Mouse (Mus musculus) liver, adult 2 months (tissue): Measurements from ENCODE around the gene Zfp853. TPM values are rescaled to one million over a fixed set of nuclear protein-coding genes. Genes with fewer than 3 reads are reported as not detected.

Experiments
- DNase-seq: peaks from one replicate; pipeline ENCODE4 v3.0.0-alpha.2; 2011; ENCODE audit warnings: low read depth, low spot score; ENCODE audit errors: extremely low read depth
- H3K27ac ChIP-seq: fragments of 200-500 bp; replicated peaks from 2 replicates; pipeline ENCODE4 v1.5.1; 2012; ENCODE audit warnings: low read depth, mild to moderate bottlenecking, control low read depth, inconsistent platforms, low read length; ENCODE audit not compliant: insufficient read depth
- H3K27me3 ChIP-seq: fragments of 200-500 bp; 2 replicates; pipeline ENCODE4 v1.6.1; 2012; ENCODE audit warnings: mild to moderate bottlenecking, moderate library complexity, low read length, inconsistent platforms; ENCODE audit not compliant: control insufficient read depth, insufficient read depth
- H3K36me3 ChIP-seq: fragments of 200-500 bp; 2 replicates; pipeline ENCODE4 v1.6.1; 2012; ENCODE audit warnings: low read length, inconsistent platforms; ENCODE audit not compliant: control insufficient read depth, insufficient read depth
- H3K4me1 ChIP-seq: fragments of 200-500 bp; 2 replicates; pipeline ENCODE4 v1.6.1; 2011; ENCODE audit warnings: low read length; ENCODE audit not compliant: control insufficient read depth, insufficient read depth
- H3K4me3 ChIP-seq: fragments of 200-500 bp; 2 replicates; pipeline ENCODE4 v1.5.1; 2011; ENCODE audit warnings: low read depth, mild to moderate bottlenecking, control low read depth, low read length, moderate library complexity; ENCODE audit not compliant: insufficient read depth
- H3K79me2 ChIP-seq: fragments of 200-500 bp; 2 replicates; pipeline ENCODE4 v1.6.1; 2012; ENCODE audit warnings: inconsistent platforms, mild to moderate bottlenecking, low read length, moderate library complexity; ENCODE audit not compliant: control insufficient read depth, insufficient read depth
- H3K9ac ChIP-seq: fragments of 200-500 bp; 2 replicates; pipeline ENCODE4 v1.6.1; 2012; ENCODE audit warnings: low read depth, mild to moderate bottlenecking, control low read depth, inconsistent platforms, low read length
- CTCF ChIP-seq: fragments of 200-500 bp; IDR thresholded peaks from 2 replicates; pipeline ENCODE4 v1.5.1; 2011; ENCODE audit warnings: low read depth, low read length, control low read depth
- POLR2A ChIP-seq: fragments of 200-500 bp; IDR thresholded peaks from 2 replicates; pipeline ENCODE4 v1.6.1; 2011; ENCODE audit warnings: low read length, control low read depth; ENCODE audit not compliant: insufficient read depth; ENCODE audit errors: extremely low read depth
- WGBS: fragments of 180-500 bp; shearing (Covaris S2); methylation state at CpG from one replicate; pipeline ENCODE4 v1.1.7; 2018; 5-methylcytosine and 5-hydroxymethylcytosine counted together
- polyA plus RNA-seq: library from polyadenylated mRNA; depleted of rRNA; stranded (reverse); fragments of >200 nt; gene quantifications from 2 replicates; pipeline ENCODE4 v1.2.3, GENCODE M21; 2012; rRNA removed
- total RNA-seq: library from RNA; depleted of rRNA; stranded (reverse); fragments of >200 nt; gene quantifications from 2 replicates; pipeline ENCODE4 v1.2.3, GENCODE M21; 2014; rRNA removed

Gene Zfp853
- total and polyA plus RNA-seq, 2 experiments: 0.07 to 0.28 TPM

DNA sequence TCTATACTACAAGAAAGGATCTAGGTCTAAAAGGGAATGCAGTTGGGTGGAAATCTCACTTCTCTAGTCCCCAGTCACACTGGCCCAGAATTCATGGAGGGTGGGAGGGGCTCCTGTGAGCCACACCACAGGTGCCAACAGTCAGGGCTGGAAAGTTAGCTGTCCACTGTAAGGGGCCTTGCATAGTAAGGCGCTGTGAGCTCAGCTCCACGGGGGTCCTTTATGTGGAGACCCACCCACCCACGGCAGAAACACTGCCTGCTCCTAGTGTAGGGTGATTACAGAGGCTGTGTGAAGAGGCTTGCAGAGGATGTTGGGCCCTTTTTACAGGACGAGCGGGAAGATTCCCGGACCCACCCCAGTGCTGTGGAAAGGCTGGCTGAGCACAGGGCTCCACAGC, 41.4 kb downstream of the Zfp853 start:
- WGBS: 72% methylated on average over 6 of the region's 6 CpGs
- H3K79me2 ChIP-seq: no peaks in the 10 kb centered on the region
- H3K27ac ChIP-seq: no peak overlapping the region
- no peak overlapping the region for H3K9ac ChIP-seq
- no peak for DNase-seq
- no peak overlapping the region for H3K4me3 ChIP-seq
- H3K27me3 ChIP-seq: peaks cover 17% of the 10 kb centered on the region
- peaks cover 2% of the 10 kb centered on the region; the same call in 1 of the 2 replicates for H3K36me3 ChIP-seq
- TF ChIP-seq POLR2A (no peak), CTCF (no peak)
- H3K4me1 ChIP-seq: no peaks in the 10 kb centered on the region

DNA sequence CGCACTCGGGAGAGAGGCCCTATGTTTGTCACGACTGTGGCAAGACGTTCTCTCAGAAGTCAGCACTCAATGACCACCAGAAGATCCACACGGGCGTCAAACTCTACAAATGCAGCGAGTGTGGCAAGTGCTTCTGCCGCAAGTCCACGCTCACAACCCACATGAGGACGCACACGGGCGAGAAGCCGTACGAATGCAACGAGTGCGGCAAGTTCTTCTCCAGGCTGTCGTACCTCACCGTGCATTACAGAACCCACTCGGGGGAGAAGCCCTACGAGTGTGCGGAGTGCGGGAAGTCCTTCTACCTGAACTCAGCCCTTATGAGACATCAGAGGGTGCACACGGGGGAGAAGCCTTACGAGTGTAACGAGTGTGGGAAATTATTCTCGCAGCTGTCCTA, 48.5 kb downstream of the Zfp853 start:
- H3K9ac ChIP-seq: no peak overlapping the region
- WGBS: 97% methylated on average over 26 of the region's 26 CpGs
- TF ChIP-seq CTCF: no peak
- no peak for TF ChIP-seq POLR2A
- H3K36me3 ChIP-seq: peaks cover 66% of the 10 kb centered on the region
- no peak for DNase-seq
- H3K4me1 ChIP-seq: no peaks in the 10 kb centered on the region
- no peaks in the 10 kb centered on the region for H3K27me3 ChIP-seq
- no peak overlapping the region for H3K27ac ChIP-seq
- no peak overlapping the region for H3K4me3 ChIP-seq
- no peaks in the 10 kb centered on the region for H3K79me2 ChIP-seq

Other genes with a start within 250 kb of the Zfp853 start
- 10.8 and 11.5 TPM in 2 replicates for gene Rnf216, start 180.6 kb downstream of the Zfp853 start, total RNA-seq
- gene Rnf216, start 180.6 kb downstream of the Zfp853 start, polyA plus RNA-seq: 10.4 and 12.1 TPM in 2 replicates
- not detected in 2 replicates for gene Olfr718-ps1, start 146.0 kb downstream of the Zfp853 start, total RNA-seq
- not detected in 2 replicates for gene Olfr718-ps1, start 146.0 kb downstream of the Zfp853 start, polyA plus RNA-seq
- 3.1 and 4.6 TPM in 2 replicates for gene Rbak, start 112.8 kb downstream of the Zfp853 start, total RNA-seq
- 0.82 and 1.2 TPM in 2 replicates for gene Rbak, start 112.8 kb downstream of the Zfp853 start, polyA plus RNA-seq
- gene Spdye4b, start 112.6 kb downstream of the Zfp853 start, total RNA-seq: not detected in 2 replicates
- not detected in 2 replicates for gene Spdye4b, start 112.6 kb downstream of the Zfp853 start, polyA plus RNA-seq
- gene Spdye4a, start 66.7 kb downstream of the Zfp853 start, total RNA-seq: not detected in 2 replicates
- not detected in 2 replicates for gene Spdye4a, start 66.7 kb downstream of the Zfp853 start, polyA plus RNA-seq
- 6.4 and 7.2 TPM in 2 replicates for gene Zfp12, start 58.5 kb downstream of the Zfp853 start, total RNA-seq
- 3.7 and 4.6 TPM in 2 replicates for gene Zfp12, start 58.5 kb downstream of the Zfp853 start, polyA plus RNA-seq
- gene Zfp316, start 23.6 kb downstream of the Zfp853 start, total RNA-seq: 1.9 and 2.4 TPM in 2 replicates
- 1.9 and 2.3 TPM in 2 replicates for gene Zfp316, start 23.6 kb downstream of the Zfp853 start, polyA plus RNA-seq
- gene E130309D02Rik, start 21.7 kb upstream of the Zfp853 start, total RNA-seq: 4.3 and 6.8 TPM in 2 replicates
- gene E130309D02Rik, start 21.7 kb upstream of the Zfp853 start, polyA plus RNA-seq: 12.8 and 14.8 TPM in 2 replicates
- 13.0 and 14.0 TPM in 2 replicates for gene Zdhhc4, start 35.6 kb upstream of the Zfp853 start, total RNA-seq
- gene Zdhhc4, start 35.6 kb upstream of the Zfp853 start, polyA plus RNA-seq: 37.9 and 42.5 TPM in 2 replicates
- not detected in 2 replicates for gene Grid2ip, start 63.7 kb upstream of the Zfp853 start, total RNA-seq
- gene Grid2ip, start 63.7 kb upstream of the Zfp853 start, polyA plus RNA-seq: 0.13 TPM in 1 of 2 replicates, not detected in the other
- 130 and 145 TPM in 2 replicates for gene Kdelr2, start 110.2 kb upstream of the Zfp853 start, total RNA-seq
- 114 and 122 TPM in 2 replicates for gene Kdelr2, start 110.2 kb upstream of the Zfp853 start, polyA plus RNA-seq
- gene Daglb, start 171.0 kb upstream of the Zfp853 start, total RNA-seq: 12.4 TPM in 2 replicates
- 14.9 and 17.4 TPM in 2 replicates for gene Daglb, start 171.0 kb upstream of the Zfp853 start, polyA plus RNA-seq
- 38.6 and 69.0 TPM in 2 replicates for gene Rac1, start 234.4 kb upstream of the Zfp853 start, total RNA-seq
- gene Rac1, start 234.4 kb upstream of the Zfp853 start, polyA plus RNA-seq: 99.8 and 114 TPM in 2 replicates